Mouse (Mus musculus): Measurements from ENCODE around the gene Uck2. TPM values are rescaled to one million over a fixed set of nuclear protein-coding genes. Genes with fewer than 3 reads are reported as not detected.

Uck2 gene
- 228 and 234 TPM in 2 replicates for total RNA-seq (2015)
- 234 and 288 TPM in 2 replicates for total RNA-seq (2017)

DNA sequence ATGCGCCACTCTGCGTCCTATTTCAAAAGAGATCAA, at the start of gene Uck2:
Gene Uck2, minus strand, starts transcription at position 1 of the 36 bp plus-strand sequence.
- ATAC-seq (replicated peaks; ENCODE audit: poor library complexity): no peak

DNA sequence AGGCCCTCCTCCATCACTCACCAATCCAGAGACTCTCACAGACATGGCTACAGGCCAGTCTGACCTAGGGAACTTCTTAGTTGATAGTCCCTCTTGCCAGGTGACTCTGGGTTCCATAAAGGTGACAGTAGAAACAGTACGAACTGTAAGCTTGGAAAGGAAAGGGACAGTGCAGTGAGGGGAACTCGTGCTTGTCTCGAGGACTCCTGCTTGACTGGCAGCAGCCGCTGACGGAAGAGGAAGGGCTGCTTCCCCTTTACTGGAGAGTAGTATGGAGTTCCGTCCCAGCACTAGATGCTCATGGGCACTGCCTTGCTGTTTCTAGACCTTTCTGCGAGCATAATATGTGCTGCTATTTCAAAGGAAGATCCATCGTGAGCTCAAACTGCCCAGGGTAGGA, 46.0 kb upstream of the Uck2 start:
- ATAC-seq (replicated peaks; ENCODE audit: poor library complexity): peak; percentile 85

DNA sequence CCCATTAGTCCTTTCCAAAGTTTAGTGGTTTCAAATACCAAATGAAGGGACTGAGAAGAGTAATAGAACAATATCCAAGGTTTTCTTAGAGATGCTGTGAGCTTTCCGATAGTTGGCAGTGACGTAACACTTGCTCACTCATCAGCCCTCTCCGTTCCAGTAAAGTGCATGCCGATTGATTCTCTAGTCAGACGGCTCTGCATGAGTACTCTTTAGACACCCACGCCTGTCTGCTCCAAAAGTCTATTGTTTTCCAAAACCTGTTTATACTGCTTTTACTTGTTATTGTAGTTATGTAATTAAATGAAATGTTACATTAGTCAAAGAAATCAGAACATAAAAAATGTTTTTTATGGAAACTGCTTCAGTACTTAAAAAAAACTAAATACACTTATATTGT, 43.7 kb upstream of the Uck2 start:
- no peak for ATAC-seq (replicated peaks; ENCODE audit: poor library complexity)

DNA sequence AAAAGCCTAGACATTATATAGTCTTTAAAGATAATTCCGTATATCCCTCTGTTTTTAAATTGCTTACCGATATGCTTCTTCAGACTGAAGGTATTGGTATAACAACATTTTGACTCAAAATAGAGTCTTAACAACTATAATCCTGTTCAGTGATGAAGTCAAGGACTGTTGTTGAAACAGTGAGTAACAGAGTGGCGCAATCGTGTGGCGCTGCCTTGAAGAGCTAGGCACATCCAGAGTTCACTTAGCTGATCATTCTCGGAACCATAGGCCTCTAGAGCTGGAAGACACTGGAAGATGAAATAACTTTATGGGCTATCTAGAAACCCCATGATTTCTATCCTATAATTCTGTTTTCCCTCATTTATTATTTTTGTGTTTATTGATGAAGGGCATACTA, 36.6 kb upstream of the Uck2 start:
- ATAC-seq (replicated peaks; ENCODE audit: poor library complexity): no peak

GRCm38 (mm10) chr1:167313220-167313619, 28.1 kb upstream of the Uck2 start:
- no peak for ATAC-seq (replicated peaks; ENCODE audit: poor library complexity)

DNA sequence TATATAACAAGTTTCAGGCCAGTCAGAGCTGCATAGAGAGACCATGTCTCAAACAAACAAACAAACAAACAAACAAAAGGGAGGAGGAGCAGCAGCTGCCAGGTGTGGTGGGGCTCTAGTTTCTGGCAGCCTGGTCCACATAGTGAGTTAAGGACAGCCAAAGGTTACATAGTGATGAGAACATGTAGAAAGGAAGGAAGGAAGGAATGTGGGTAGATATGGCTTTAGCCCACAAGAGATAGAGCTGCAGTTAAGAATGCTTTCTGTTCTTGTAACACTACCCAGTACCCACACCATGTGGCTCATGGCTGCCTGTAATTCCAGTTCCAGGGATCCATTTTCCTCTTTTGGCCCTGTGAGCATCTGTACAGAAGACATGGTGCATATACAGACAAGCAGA, 27.2 kb upstream of the Uck2 start:
- ATAC-seq (replicated peaks; ENCODE audit: poor library complexity): peak; percentile 7; the same call in 1 of the 2 replicates

- ATAC-seq (replicated peaks; ENCODE audit: poor library complexity): peak; percentile 89
Observed at GRCm38 (mm10) chr1:167308261-167309054, 23.3 kb upstream of the Uck2 start, which contains the start of gene Tmco1. Gene Tmco1, plus strand, starts transcription at chr1:167308378.

GRCm38 (mm10) chr1:167307674-167308073, 22.6 kb upstream of the Uck2 start:
- no peak for ATAC-seq (replicated peaks; ENCODE audit: poor library complexity)

- peak; percentile 69 for ATAC-seq (replicated peaks; ENCODE audit: poor library complexity)
Observed at GRCm38 (mm10) chr1:167306451-167307240, 21.5 kb upstream of the Uck2 start.

DNA sequence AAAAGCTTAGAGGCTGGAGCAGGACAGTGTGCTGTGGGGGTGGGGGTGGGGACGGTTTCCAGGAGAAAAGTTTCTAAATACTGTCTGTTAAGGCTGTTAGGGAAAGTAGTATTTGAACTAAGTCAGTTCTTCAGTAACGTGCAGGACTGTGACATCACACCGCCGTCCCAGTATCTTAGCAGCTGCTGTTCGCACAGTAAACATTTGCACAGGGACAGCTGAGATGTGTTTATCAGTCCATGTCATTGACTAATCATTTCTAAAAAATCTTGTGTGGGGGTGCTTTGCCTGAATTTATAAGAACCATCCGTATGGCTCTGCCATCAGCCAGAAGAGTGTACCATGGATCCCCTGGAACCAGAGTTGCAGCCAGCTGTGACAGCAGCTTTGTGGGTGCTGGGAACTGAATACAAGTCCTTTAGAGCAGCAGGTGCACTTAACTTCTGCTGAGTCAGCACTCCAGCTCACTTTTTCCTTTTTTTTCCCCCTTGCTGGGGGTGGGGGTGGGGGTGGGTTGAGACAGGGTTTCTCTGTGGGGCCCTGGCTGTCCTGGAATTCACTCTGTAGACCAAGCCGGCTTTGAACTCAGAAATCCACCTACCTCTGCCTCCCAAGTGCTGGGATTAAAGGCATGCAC, 20.5 kb upstream of the Uck2 start:
- no peak for ATAC-seq (replicated peaks; ENCODE audit: poor library complexity)

DNA sequence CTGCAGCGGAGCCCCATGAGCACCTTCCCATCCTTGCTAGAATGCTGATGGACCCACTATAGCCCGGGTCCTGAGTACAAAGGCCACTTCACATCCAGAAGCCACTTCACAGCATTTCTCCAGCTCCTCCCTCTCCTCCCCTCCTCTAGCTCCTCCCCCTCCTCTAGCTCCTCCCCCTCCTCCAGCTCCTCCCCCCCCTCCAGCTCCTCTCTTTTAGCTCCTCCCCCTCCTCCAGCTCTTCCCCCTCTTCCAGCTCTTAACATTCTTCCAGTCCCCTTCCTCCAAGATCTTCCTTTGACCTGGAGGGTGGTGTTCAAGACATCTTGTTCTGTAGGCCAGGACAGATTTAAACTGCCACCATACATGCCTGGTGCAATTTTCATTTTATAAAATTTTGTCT, 15.0 kb upstream of the Uck2 start:
- ATAC-seq (replicated peaks; ENCODE audit: poor library complexity): peak; percentile 79

DNA sequence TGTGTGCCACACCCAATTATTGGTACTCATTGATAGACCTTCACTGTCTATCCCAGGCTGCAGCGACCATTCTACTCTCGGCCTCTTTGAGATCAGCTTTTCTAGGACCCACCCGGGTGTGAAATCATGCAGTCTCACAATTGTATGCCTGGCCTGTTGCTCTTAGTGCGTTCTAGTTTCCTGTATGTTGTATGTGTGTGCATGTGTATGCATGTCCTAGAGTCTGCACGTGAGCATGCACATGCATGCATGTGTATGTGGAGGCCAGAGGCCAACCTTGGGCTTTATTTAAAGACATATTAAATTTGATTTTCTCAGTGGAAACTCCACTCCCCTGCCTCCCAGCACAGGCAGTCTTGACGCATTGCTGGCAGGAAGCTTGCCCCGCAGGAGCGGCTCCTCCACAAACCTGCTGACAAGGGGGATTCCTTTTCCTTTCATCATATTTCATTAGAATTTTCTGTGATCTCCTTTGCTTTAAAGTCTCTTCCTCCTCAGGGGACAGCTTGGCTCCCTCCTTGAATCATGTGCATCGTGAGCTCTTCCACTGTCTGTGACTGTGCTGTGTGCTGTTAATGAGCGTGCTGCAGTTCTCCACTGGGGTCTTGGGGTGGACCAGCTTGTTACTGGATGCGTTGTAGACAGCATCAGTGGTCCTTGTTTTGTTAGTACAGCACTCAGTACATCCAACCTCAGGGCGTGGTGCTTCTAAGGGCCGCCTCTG, 10.7 kb upstream of the Uck2 start:
- no peak for ATAC-seq (replicated peaks; ENCODE audit: poor library complexity)

DNA sequence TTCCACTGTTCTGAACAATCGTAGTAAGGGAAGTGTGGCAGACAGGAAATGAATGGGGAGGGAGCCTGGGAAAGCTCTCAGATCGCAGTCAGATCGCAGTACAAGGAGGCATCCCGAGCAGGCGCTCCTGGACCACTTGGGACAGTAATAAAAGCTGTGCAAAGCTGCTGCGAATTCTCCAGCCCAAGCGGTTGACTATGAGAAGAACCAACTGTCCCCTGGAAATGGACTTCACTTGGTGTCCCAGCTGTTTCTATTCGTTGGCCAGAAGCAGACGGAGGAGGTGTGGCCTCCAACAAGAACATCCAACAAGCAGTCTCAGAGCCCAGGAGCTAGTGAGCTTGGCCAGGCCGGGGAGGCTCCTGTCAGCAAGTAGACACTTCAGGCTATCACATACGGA, 7.3 kb upstream of the Uck2 start:
- no peak for ATAC-seq (replicated peaks; ENCODE audit: poor library complexity)

GRCm38 (mm10) chr1:167291610-167292009, 6.5 kb upstream of the Uck2 start:
- ATAC-seq (replicated peaks; ENCODE audit: poor library complexity): no peak

DNA sequence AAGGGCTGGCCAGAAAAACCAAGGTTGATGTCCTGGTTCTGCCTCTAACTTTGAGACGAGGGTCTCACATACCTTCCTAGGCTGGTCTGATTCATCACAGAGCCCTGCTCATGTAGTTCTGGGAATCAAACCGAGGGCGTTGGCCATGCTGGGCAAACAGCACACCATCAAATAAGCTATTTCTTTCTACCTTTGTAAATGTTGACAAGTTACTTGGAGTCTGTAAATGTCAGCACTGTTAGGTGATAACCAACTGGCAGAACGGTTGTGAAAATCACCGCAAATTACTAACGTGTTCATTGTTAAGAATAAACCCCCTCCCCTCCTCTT, 5.1 kb upstream of the Uck2 start:
- no peak for ATAC-seq (replicated peaks; ENCODE audit: poor library complexity)

DNA sequence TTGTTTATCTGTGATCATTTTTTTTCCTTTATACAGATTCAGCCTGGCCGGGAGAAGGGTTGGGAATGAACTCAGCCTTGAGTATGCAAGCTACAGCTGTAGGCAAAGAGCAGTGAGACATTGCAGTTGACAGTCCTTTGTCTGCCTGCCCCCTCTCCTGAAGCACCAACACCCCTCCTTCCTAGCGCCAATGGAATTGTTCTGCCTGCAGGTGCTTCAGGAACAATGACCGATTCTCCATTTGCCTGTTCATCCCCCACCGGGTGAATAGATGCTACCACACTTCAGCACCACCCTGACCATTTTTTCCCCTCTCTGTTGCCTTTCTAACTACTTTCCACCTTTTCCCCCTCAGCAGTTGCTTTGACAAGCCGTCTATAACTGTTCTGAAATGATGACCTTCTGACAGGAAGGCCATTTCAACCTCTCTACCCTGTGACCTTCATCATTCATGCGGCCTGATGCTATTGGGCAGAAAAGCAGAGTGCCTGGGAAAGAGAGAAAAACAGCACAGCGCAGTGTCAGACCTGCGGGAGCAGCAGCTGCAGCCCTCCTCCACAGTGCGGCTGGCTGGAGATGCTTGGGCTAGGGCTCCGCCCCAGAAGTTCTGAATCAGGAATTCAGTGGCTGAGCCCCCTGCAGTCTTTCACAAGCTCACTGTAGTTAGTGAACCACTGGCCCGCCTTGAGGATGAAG, 4.6 kb upstream of the Uck2 start:
- ATAC-seq (replicated peaks; ENCODE audit: poor library complexity): no peak

GRCm38 (mm10) chr1:167288665-167289538, 3.8 kb upstream of the Uck2 start:
- peak; percentile 62 for ATAC-seq (replicated peaks; ENCODE audit: poor library complexity)

DNA sequence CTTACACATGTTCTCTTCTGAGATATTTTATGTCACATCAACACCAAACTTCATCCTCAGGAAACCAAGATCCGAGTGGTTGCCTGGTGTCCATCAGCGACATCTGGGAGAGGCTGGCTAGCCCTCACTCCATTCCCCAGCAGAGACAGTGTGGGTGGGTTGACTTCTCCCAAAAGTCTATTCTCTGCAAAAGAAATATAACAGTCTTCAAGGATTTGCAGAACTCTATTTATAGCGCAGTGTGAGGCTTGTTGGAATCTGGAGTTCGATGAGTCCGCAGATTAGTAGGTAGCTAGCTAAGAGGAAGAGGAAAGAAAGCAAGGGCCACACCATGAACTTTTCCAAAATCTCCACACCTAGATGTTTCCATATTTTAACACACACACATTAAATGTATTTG, 2.0 kb upstream of the Uck2 start:
- ATAC-seq (replicated peaks; ENCODE audit: poor library complexity): no peak

- no peak for ATAC-seq (replicated peaks; ENCODE audit: poor library complexity)
Observed at GRCm38 (mm10) chr1:167285356-167285755, 236 bp upstream of the Uck2 start.

- peak; percentile 51 for ATAC-seq (replicated peaks; ENCODE audit: poor library complexity)
Observed at GRCm38 (mm10) chr1:167284837-167285319, 242 bp downstream of the Uck2 start.

All from megakaryocyte progenitor cell, adult 5-6 weeks (primary cell).